8 mouse cellular contexts compared by ENCODE assay signal in genomic region chr2:164918325-164918724, GRCm38 (mm10). TPM values are rescaled to one million over a fixed set of nuclear protein-coding genes. Genes with fewer than 3 reads are reported as not detected.
DNase-seq lines count a peak whose midpoint lies in the region; ATAC-seq and TF ChIP-seq lines count a peak whose summit lies in the region.

No protein-coding gene starts in this region.

- no peak overlapping the region for H3K9ac ChIP-seq in forebrain, embryonic 13.5 days
- no peak overlapping the region for H3K9ac ChIP-seq in limb, embryonic 11.5 days (ENCODE audit: low read length)

- DNase-seq in forebrain, embryonic 10.5 days (ENCODE audit: extremely low spot score, low spot score), result peak; percentile 40
- peak in 1 of 2 experiments; percentile 44 for DNase-seq in spleen, adult 2 months (ENCODE audit: low read depth in 1 of 2, low spot score in 2 of 2)
- no peak for DNase-seq in spleen, postnatal 36 days (ENCODE audit: low spot score in 2 of 2)
- DNase-seq in limb, embryonic 11.5 days (ENCODE audit: low spot score), result peak; percentile 61
- no peak for DNase-seq in right cerebral cortex, adult 18-20 months
- no peak for DNase-seq in frontal cortex, postnatal 14 days (ENCODE audit: low spot score in 2 of 2)
- no peak for DNase-seq in adrenal gland, postnatal 4 days (ENCODE audit: low spot score in 2 of 2)

- ATAC-seq in forebrain, embryonic 13.5 days, result no peak
- ATAC-seq in limb, embryonic 11.5 days (ENCODE audit: insufficient number of reproducible peaks, low FRiP score, low TSS enrichment, low read depth), result no peak

- H3K9me3 ChIP-seq in forebrain, embryonic 10.5 days, result no peaks in the 10 kb centered on the region
- no peaks in the 10 kb centered on the region for H3K9me3 ChIP-seq in forebrain, embryonic 13.5 days (replicated peaks)
- no peaks in the 10 kb centered on the region for H3K9me3 ChIP-seq in limb, embryonic 11.5 days (ENCODE audit: control insufficient read depth, low read length)

- H3K4me2 ChIP-seq in forebrain, embryonic 13.5 days, result no peak overlapping the region
- no peak overlapping the region for H3K4me2 ChIP-seq in limb, embryonic 11.5 days (ENCODE audit: low read depth, severe bottlenecking)

- no peak overlapping the region for H3K4me3 ChIP-seq in forebrain, embryonic 10.5 days
- H3K4me3 ChIP-seq in forebrain, embryonic 13.5 days, result no peak overlapping the region
- H3K4me3 ChIP-seq in spleen, adult 2 months (ENCODE audit: extremely low read depth, insufficient read depth, insufficient read length), result no peak overlapping the region
- H3K4me3 ChIP-seq in limb, embryonic 11.5 days (ENCODE audit: low read depth, low read length), result no peak overlapping the region

- peaks cover 34% of the 10 kb centered on the region for H3K36me3 ChIP-seq in forebrain, embryonic 10.5 days (replicated peaks)
- peaks cover 15% of the 10 kb centered on the region for H3K36me3 ChIP-seq in forebrain, embryonic 13.5 days (ENCODE audit: poor library complexity, severe bottlenecking)
- H3K36me3 ChIP-seq in spleen, adult 2 months (ENCODE audit: control insufficient read depth, insufficient read depth, low read length), result no peaks in the 10 kb centered on the region
- H3K36me3 ChIP-seq in limb, embryonic 11.5 days (ENCODE audit: control insufficient read depth, insufficient read depth, low read length), result no peaks in the 10 kb centered on the region

- H3K4me1 ChIP-seq in forebrain, embryonic 10.5 days, result peaks cover 24% of the 10 kb centered on the region
- peaks cover 3% of the 10 kb centered on the region for H3K4me1 ChIP-seq in forebrain, embryonic 13.5 days
- peaks cover 12% of the 10 kb centered on the region; the same call in 1 of the 2 replicates for H3K4me1 ChIP-seq in spleen, adult 2 months (ENCODE audit: control insufficient read depth, insufficient read depth, insufficient read length)
- H3K4me1 ChIP-seq in limb, embryonic 11.5 days (ENCODE audit: control insufficient read depth, insufficient read depth, low read length), result no peaks in the 10 kb centered on the region

- no peak overlapping the region for H3K27ac ChIP-seq in forebrain, embryonic 10.5 days
- no peak overlapping the region for H3K27ac ChIP-seq in forebrain, embryonic 13.5 days
- no peak overlapping the region for H3K27ac ChIP-seq in spleen, adult 2 months (ENCODE audit: insufficient read depth, low read length)
- H3K27ac ChIP-seq in limb, embryonic 11.5 days (replicated peaks; ENCODE audit: low read depth, low read length), result no peak overlapping the region

- no peak for TF ChIP-seq POLR2A in spleen, adult 2 months (IDR thresholded peaks at IDR 0.05; ENCODE audit: low read depth, low read length)

- 62% methylated on average over 5 of the region's 5 CpGs for WGBS in forebrain, embryonic 10.5 days
- WGBS in forebrain, embryonic 13.5 days, result 60% methylated on average over 5 of the region's 5 CpGs
- WGBS in spleen, adult 2 months, result 79% methylated on average over 5 of the region's 5 CpGs
- WGBS in limb, embryonic 11.5 days, result 74% methylated on average over 4 of the region's 5 CpGs

- no peaks in the 10 kb centered on the region for H3K27me3 ChIP-seq in forebrain, embryonic 10.5 days (ENCODE audit: poor library complexity, severe bottlenecking)
- H3K27me3 ChIP-seq in forebrain, embryonic 13.5 days, result no peaks in the 10 kb centered on the region
- H3K27me3 ChIP-seq in spleen, adult 2 months (ENCODE audit: control insufficient read depth, insufficient read depth, low read length), result no peaks in the 10 kb centered on the region
- H3K27me3 ChIP-seq in limb, embryonic 11.5 days (ENCODE audit: control insufficient read depth, insufficient read depth, low read length), result no peaks in the 10 kb centered on the region

- TF ChIP-seq CTCF in spleen, adult 2 months (IDR thresholded peaks at IDR 0.05; ENCODE audit: extremely low read depth, insufficient read depth, insufficient read length, insufficient replicate concordance), result peak; percentile 48; the same call in 1 of the 2 replicates

RNA-seq across cellular contexts. Expression of gene Zfp335, which starts 6.8 kb away (rescaled TPM):
- polyA plus RNA-seq in forebrain, embryonic 10.5 days (2016; fragmentation: Nextera tagmentation; extraction: Ambion mirVana), result 16.0 and 16.6 TPM in 2 replicates
- polyA plus RNA-seq in forebrain, embryonic 13.5 days (2015; fragmentation: Nextera tagmentation; extraction: Ambion mirVana), result 12.2 and 15.1 TPM in 2 replicates
- polyA plus RNA-seq in spleen, adult 2 months (2012; rRNA removed), result 37.8 and 47.5 TPM in 2 replicates
- 12.1 and 16.3 TPM in 2 replicates for polyA plus RNA-seq in limb, embryonic 11.5 days (2014; fragmentation: Nextera tagmentation; extraction: Ambion mirVana)
- 10 to 100 TPM; 20.7 to 21.7 TPM for total RNA-seq in adrenal gland, postnatal 4 days (2021)

RNA-seq across cellular contexts. Expression of gene Mmp9, which starts 22.3 kb away (rescaled TPM):
- 0.45 TPM in 1 of 2 replicates, not detected in the other for polyA plus RNA-seq in forebrain, embryonic 10.5 days (2016; fragmentation: Nextera tagmentation; extraction: Ambion mirVana)
- 8.6 and 10.6 TPM in 2 replicates for polyA plus RNA-seq in forebrain, embryonic 13.5 days (2015; fragmentation: Nextera tagmentation; extraction: Ambion mirVana)
- 16.0 and 26.6 TPM in 2 replicates for polyA plus RNA-seq in spleen, adult 2 months (2012; rRNA removed)
- 0.21 and 0.47 TPM in 2 replicates for polyA plus RNA-seq in limb, embryonic 11.5 days (2014; fragmentation: Nextera tagmentation; extraction: Ambion mirVana)
- total RNA-seq in adrenal gland, postnatal 4 days (2021), result 1 to 10 TPM; 3.4 to 5.7 TPM

RNA-seq across cellular contexts. Expression of gene Pcif1, which starts 39.2 kb away (rescaled TPM):
- 78.3 and 84.6 TPM in 2 replicates for polyA plus RNA-seq in forebrain, embryonic 10.5 days (2016; fragmentation: Nextera tagmentation; extraction: Ambion mirVana)
- polyA plus RNA-seq in forebrain, embryonic 13.5 days (2015; fragmentation: Nextera tagmentation; extraction: Ambion mirVana), result 101 and 107 TPM in 2 replicates
- 33.2 and 36.7 TPM in 2 replicates for polyA plus RNA-seq in spleen, adult 2 months (2012; rRNA removed)
- polyA plus RNA-seq in limb, embryonic 11.5 days (2014; fragmentation: Nextera tagmentation; extraction: Ambion mirVana), result 71.5 and 76.6 TPM in 2 replicates
- total RNA-seq in adrenal gland, postnatal 4 days (2021), result 10 to 100 TPM; 78.8 to 80.7 TPM

RNA-seq across cellular contexts. Expression of gene Slc12a5, which starts 42.3 kb away (rescaled TPM):
- polyA plus RNA-seq in forebrain, embryonic 10.5 days (2016; fragmentation: Nextera tagmentation; extraction: Ambion mirVana), result 0.92 and 0.93 TPM in 2 replicates
- 5.7 and 8.8 TPM in 2 replicates for polyA plus RNA-seq in forebrain, embryonic 13.5 days (2015; fragmentation: Nextera tagmentation; extraction: Ambion mirVana)
- polyA plus RNA-seq in spleen, adult 2 months (2012; rRNA removed), result 1.2 and 1.3 TPM in 2 replicates
- polyA plus RNA-seq in limb, embryonic 11.5 days (2014; fragmentation: Nextera tagmentation; extraction: Ambion mirVana), result 0.87 and 0.92 TPM in 2 replicates
- total RNA-seq in adrenal gland, postnatal 4 days (2021), result 10 to 100 TPM; 12.7 to 14.0 TPM

Comparison
In these comparisons a context has a peak if more than half of its experiments do, and no peak if none do; other contexts are left out.
1. DNase-seq: peak in forebrain, embryonic 10.5 days (single experiment) and limb, embryonic 11.5 days (single experiment); none in spleen, postnatal 36 days (0 of 2), right cerebral cortex, adult 18-20 months (single experiment), frontal cortex, postnatal 14 days (0 of 2) and adrenal gland, postnatal 4 days (0 of 2).